Mouse (Mus musculus) cerebellum, adult 11-12 months (tissue): ENCODE measurements around the gene Unc119.
A peak's percentile ranks its signal among the peaks of the same experiment; 100 is the strongest.

Experiments used
- DNase-seq: peaks from one replicate; pipeline ENCODE4 v3.0.0; 2022

The Unc119 gene

GRCm38 (mm10) chr11:78344890-78345715 lies 1.8 kb downstream of the Unc119 start:
- DNase-seq, result no peak

- DNase-seq, result no peak
Observed at GRCm38 (mm10) chr11:78345801-78346200, 2.5 kb downstream of the Unc119 start.

DNA sequence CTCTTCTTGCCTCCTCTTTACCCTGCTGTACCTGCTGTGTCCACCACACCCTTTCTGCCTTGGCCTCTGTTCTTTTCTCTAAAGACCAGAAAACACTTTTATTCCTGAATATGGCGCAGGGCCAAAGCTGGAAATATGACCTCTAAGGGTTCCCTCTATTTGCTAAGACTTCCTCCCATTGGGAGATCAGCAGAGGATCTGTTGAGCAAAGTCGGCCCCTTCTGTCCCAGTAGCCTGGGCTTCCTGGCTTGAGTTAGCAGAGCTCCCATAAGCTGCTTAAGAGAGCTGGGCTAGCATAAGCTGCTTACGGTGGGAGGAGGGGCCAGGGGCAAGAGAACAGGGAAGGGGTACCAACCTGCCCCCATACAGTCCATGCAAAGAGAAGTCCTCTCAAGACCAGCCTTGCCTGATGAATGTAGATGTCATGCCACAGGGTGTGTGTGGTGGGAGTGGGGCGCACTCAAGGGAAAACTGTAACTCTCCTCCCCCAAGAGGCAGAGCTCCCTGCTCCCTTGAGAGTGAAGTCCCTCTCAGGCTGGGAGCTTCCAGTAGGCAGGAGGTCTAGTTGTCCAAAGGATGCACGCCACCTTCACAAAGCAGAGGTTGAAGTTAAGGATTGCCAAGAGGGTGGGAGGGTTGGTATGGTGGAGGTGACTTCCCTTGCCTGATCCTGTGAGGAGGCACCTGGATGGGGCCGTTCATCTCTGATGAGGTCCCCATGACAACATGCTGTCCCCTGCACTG lies 3.2 kb downstream of the Unc119 start:
- DNase-seq, result no peak

DNA sequence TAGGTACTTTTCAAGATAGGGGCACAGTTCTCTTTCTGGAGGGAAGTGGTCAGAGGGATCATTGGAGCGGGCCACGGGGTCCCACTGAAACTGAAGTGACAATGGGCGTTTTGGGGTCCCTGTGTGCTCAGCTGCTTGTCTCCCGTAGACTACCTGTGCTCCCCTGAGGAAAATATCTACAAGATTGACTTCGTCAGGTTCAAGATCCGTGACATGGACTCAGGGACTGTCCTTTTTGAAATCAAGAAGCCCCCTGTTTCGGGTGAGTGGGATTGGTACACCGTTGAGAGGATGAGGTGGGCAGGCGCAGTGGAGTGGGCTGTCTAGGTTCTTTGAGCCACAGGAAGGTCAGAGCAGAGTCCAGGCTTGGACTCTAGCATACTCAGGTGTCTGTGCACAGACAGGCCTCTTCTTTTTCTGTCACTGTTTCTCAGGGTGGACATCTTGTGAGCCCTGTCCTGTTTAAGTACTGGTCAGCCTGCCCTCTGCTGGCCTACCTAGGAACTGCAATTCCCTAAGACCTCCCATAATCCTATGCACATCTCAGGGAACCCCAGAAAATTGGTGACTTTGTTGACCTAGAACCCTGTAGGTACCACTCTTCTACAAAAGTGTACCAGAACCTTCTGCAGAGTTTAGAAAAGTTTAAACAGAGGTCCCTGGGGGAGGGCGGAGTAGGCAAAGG lies 3.9 kb downstream of the Unc119 start:
- peak; percentile 69 for DNase-seq

GRCm38 (mm10) chr11:78347908-78348307 lies 4.6 kb downstream of the Unc119 start:
- no peak for DNase-seq

DNA sequence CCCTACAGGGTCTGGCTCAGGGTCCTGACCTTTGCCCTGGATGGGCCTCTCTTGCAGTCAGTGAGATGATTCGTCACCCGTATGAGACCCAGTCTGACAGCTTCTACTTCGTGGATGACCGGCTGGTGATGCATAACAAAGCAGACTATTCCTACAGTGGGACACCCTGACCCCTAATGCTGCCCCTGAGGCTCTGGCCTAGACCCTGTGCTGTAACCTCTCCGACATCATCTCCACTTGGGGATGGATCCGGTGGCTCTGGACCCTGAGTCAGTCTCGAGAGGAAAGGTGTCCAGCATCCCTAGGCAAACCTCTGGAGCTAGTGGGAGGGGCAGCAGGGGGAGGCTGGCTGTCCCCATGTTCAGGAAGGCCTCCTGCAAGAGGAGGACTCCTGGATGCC lies 5.2 kb downstream of the Unc119 start:
- DNase-seq, result no peak

GRCm38 (mm10) chr11:78349441-78350358 lies 6.4 kb downstream of the Unc119 start:
- no peak for DNase-seq

- DNase-seq, result no peak
Observed at GRCm38 (mm10) chr11:78353081-78353480, 9.8 kb downstream of the Unc119 start.

DNA sequence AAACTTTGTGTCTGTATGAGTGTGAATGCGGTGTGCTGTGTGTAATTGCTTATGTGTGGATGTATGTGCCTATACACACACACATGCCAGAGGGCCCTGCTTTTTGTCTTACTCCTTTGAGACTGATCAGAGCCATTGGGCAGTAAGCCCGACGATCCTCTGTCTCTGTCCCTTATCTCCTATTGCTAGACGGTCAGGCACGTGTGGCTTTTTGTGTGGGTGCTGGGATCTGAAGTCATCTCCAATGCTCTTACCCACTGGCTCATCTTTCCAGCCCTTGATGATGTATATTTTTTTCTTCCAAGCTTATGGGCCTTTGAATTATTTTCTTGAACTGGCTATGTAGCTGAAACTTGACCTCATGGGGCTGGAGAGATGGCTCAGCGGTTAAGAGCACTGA lies 11.6 kb downstream of the Unc119 start:
- DNase-seq, result no peak

- peak; percentile 59 for DNase-seq
Observed at GRCm38 (mm10) chr11:78355471-78356238, 12.4 kb downstream of the Unc119 start.

GRCm38 (mm10) chr11:78358330-78359007 lies 15.2 kb downstream of the Unc119 start:
- DNase-seq, result no peak

GRCm38 (mm10) chr11:78360125-78360788 lies 17.0 kb downstream of the Unc119 start:
- peak; percentile 65 for DNase-seq

GRCm38 (mm10) chr11:78360789-78361131 lies 17.5 kb downstream of the Unc119 start:
- no peak for DNase-seq

DNA sequence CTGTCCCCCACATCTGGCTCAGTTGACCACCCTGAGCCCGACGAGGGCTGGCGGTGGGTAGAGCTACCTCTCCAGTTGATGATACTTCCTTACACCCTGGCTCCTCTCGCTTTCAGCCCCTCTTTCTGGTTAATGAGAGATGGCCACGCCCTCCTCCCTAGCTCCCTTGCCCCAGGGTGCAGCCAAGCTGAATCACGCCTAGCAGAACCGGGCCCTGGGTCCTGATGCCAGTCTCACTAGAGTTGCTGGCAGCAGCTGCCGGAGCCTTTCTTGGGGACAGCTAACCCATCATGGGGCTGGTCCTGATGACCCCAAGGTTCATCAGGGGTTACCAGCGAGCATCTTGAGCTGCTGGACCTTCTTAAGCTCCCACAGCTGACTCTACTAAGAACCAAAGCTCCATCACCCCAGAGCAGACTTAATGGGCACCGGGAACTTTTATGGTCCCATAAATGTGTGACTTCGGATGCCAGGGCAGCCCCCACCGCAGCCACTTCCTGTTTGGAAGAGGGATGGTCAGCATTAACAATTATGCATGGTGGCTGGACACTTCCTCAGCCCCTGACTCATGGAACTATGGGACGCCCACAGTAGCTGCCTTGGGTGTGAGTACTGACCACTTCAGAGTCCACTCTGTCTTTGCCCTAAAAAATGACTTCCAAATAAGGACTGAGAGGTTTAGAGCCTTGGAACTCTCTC lies 20.2 kb downstream of the Unc119 start:
- no peak for DNase-seq

- no peak for DNase-seq
Observed at GRCm38 (mm10) chr11:78364103-78364502, 20.8 kb downstream of the Unc119 start.

DNA sequence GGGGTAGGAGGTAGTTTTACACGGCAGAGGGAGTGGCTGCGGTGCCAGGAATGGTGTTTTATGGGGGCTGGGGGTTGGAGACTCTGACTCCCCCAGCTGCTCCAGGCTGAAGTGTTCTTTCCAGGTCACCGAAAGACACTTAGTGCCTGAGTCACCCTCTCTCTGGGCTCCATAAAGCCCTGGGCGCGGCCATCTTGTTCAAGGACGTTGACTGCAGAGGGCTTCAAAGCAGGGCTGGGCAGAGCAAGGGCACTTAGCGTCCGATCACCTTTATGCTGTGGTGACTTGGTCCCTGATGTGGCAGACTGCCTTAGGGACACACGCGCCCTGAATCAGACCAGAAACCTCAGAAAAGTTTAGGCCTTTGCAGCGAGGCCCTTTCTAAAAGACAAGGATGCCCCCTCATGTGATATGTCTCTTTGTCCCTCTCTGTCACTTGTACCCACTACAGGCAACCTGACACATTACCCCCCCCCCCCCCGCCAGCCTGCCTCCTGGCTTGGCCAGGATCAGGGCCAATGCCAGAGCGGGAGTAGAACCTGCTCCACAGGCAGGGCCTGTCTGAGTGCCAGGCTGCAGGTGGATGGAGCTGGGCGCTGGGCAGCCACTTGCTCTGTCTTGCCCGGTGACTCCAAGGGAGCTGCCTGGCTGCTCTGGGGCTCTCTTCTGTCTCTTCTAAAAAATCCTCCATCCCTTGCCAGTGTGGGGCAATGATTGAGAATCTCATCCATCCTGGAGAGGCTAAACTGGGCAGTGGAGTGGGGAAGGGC lies 24.4 kb downstream of the Unc119 start:
- DNase-seq, result no peak

GRCm38 (mm10) chr11:78370389-78370788 lies 27.1 kb downstream of the Unc119 start:
- DNase-seq, result no peak

DNA sequence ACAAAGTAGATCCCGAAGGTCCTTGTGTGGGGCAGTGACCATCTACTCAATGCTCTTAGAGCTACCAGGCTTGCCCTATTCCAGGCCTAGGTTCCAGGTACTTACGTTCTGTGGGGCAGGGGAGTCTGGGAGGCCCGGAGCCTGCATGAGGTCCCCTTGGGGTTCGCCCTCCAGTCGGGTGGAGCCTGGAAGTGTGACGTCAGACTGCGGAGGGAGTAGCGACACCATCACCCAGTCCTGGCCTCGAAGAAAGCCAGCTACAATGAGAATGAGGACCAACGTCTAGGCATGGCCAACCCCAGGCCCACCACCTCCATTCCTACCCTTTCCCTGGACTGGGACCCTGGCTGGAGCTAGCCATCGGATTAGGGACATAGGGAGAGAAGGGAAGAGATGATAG lies 28.4 kb downstream of the Unc119 start:
- no peak for DNase-seq

- no peak for DNase-seq
Observed at GRCm38 (mm10) chr11:78372166-78372565, 28.9 kb downstream of the Unc119 start.
